Comparison of ENCODE assay signal across 8 mouse cellular contexts in the genomic region with DNA sequence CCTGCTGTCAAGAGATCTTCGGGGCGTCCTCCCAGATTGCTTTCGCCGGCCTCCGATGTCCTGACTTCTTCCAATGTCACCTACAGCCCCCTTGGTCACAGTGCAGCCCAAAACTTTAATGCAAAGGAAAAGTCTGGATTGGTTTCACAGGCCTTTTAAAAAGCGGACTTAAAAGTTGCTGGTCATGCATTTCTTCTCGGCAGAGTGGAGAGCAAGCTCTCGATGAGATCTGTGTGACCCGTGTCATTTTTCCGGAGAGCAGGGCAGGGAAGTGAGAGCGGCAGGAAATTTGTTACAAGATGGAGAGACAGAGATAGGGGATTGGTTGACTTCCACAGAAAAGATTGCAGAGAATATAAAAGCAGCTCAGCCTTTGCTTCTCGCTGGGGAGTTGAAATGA. TPM values are rescaled to one million over a fixed set of nuclear protein-coding genes. Genes with fewer than 3 reads are reported as not detected.
DNase-seq lines count a peak whose midpoint lies in the region; ATAC-seq lines count a peak whose summit lies in the region.

No protein-coding gene starts in this region.

- peak overlapping the region; percentile 98 for H3K27ac ChIP-seq in forebrain, embryonic 16.5 days (ENCODE audit: low read length)
- H3K27ac ChIP-seq in kidney, embryonic 16.5 days (ENCODE audit: low read length) = peak overlapping the region; percentile 96

- peaks cover 38% of the 10 kb centered on the region for H3K4me1 ChIP-seq in forebrain, embryonic 16.5 days (replicated peaks; ENCODE audit: control insufficient read depth, insufficient read depth, low read length)
- H3K4me1 ChIP-seq in kidney, embryonic 16.5 days (ENCODE audit: insufficient read depth, low read length) = peaks cover 26% of the 10 kb centered on the region

- H3K9me3 ChIP-seq in forebrain, embryonic 16.5 days (ENCODE audit: control insufficient read depth, low read length) = no peaks in the 10 kb centered on the region
- H3K9me3 ChIP-seq in kidney, embryonic 16.5 days (ENCODE audit: low read length) = peaks cover 2% of the 10 kb centered on the region; the same call in 1 of the 2 replicates

- peak; percentile 30 for DNase-seq in adrenal gland, postnatal 10 days
- DNase-seq in adrenal gland, postnatal 25 days = no peak
- peak; percentile 64 for DNase-seq in MEL-GATA-1-ER (ENCODE audit: extremely low read depth, low read depth)

- no peak for ATAC-seq in forebrain, embryonic 16.5 days
- no peak for ATAC-seq in kidney, embryonic 16.5 days (ENCODE audit: low FRiP score, low TSS enrichment)
- 0 out of 2 replicates have a peak, but pooled peaks have one; percentile 19 for ATAC-seq in megakaryocyte progenitor cell, adult 5-6 weeks (replicated peaks; ENCODE audit: poor library complexity)
- no peak for ATAC-seq in inflammation-experienced regulatory T-cells, adult 6 months
- ATAC-seq in activated CD4-positive, CD25-positive, alpha-beta regulatory T cell, adult 4 months = no peak

- H3K36me3 ChIP-seq in forebrain, embryonic 16.5 days (ENCODE audit: control insufficient read depth, insufficient read depth) = no peaks in the 10 kb centered on the region; the same call in 1 of the 2 replicates
- peaks cover 5% of the 10 kb centered on the region for H3K36me3 ChIP-seq in kidney, embryonic 16.5 days (ENCODE audit: insufficient read depth, low read length)

- H3K9ac ChIP-seq in forebrain, embryonic 16.5 days (replicated peaks; ENCODE audit: low read depth, low read length) = peak overlapping the region; percentile 92
- H3K9ac ChIP-seq in kidney, embryonic 16.5 days (replicated peaks; ENCODE audit: low read length) = peak overlapping the region; percentile 92

- H3K4me3 ChIP-seq in forebrain, embryonic 16.5 days (replicated peaks; ENCODE audit: low read length) = peak overlapping the region; percentile 83
- H3K4me3 ChIP-seq in kidney, embryonic 16.5 days (ENCODE audit: low read length) = peak overlapping the region; percentile 97

- peak overlapping the region; percentile 73 for H3K4me2 ChIP-seq in forebrain, embryonic 16.5 days (ENCODE audit: low read length)
- H3K4me2 ChIP-seq in kidney, embryonic 16.5 days (replicated peaks; ENCODE audit: low read depth, low read length) = peak overlapping the region; percentile 60

- no peaks in the 10 kb centered on the region for H3K27me3 ChIP-seq in forebrain, embryonic 16.5 days (replicated peaks; ENCODE audit: control insufficient read depth, insufficient read depth, low read length)
- no peaks in the 10 kb centered on the region for H3K27me3 ChIP-seq in kidney, embryonic 16.5 days (ENCODE audit: insufficient read depth, low read length)

- under 1% methylated on average over 12 of the region's 12 CpGs for WGBS in forebrain, embryonic 16.5 days
- WGBS in kidney, embryonic 16.5 days = 0% methylated on average over 12 of the region's 12 CpGs

RNA-seq across cellular contexts. Expression of a gene that starts 0.9 kb away (rescaled TPM):
- 10 to 100 TPM; 54.7 to 73.2 TPM for total RNA-seq in adrenal gland, postnatal 10 days (2021)
- 78.9 and 90.9 TPM in 2 replicates for total RNA-seq in adrenal gland, postnatal 25 days (2021)
- 23.5 and 23.8 TPM in 2 replicates for polyA plus RNA-seq in forebrain, embryonic 16.5 days (2015; fragmentation: Nextera tagmentation; extraction: Ambion mirVana)
- polyA plus RNA-seq in kidney, embryonic 16.5 days (2015; fragmentation: Nextera tagmentation; extraction: Ambion mirVana) = 43.7 and 48.0 TPM in 2 replicates
- 25.1 and 32.6 TPM in 2 replicates for total RNA-seq in megakaryocyte progenitor cell, adult 5-6 weeks (2015)
- 20.0 and 24.3 TPM in 2 replicates for total RNA-seq in megakaryocyte progenitor cell, adult 5-6 weeks (2017)
- 1 to 10 TPM; 5.0 to 9.4 (median 7.2) TPM for polyA plus RNA-seq in inflammation-experienced regulatory T-cells, adult 6 months (2017; shearing (Covaris generic))
- polyA plus RNA-seq in activated CD4-positive, CD25-positive, alpha-beta regulatory T cell, adult 4 months (2017; shearing (Covaris generic)) = 1 to 10 TPM; 7.4 to 8.1 TPM

RNA-seq across cellular contexts. Expression of a gene that starts 18.5 kb away (rescaled TPM):
- total RNA-seq in adrenal gland, postnatal 10 days (2021) = 10 to 100 TPM; 20.9 to 23.0 TPM
- 23.6 and 25.7 TPM in 2 replicates for total RNA-seq in adrenal gland, postnatal 25 days (2021)
- polyA plus RNA-seq in forebrain, embryonic 16.5 days (2015; fragmentation: Nextera tagmentation; extraction: Ambion mirVana) = 42.3 and 44.0 TPM in 2 replicates
- 75.1 and 79.7 TPM in 2 replicates for polyA plus RNA-seq in kidney, embryonic 16.5 days (2015; fragmentation: Nextera tagmentation; extraction: Ambion mirVana)
- 46.7 and 48.2 TPM in 2 replicates for total RNA-seq in megakaryocyte progenitor cell, adult 5-6 weeks (2015)
- total RNA-seq in megakaryocyte progenitor cell, adult 5-6 weeks (2017) = 74.1 and 74.6 TPM in 2 replicates
- 10 to 100 TPM; 31.9 to 50.4 (median 42.6) TPM for polyA plus RNA-seq in inflammation-experienced regulatory T-cells, adult 6 months (2017; shearing (Covaris generic))
- 10 to 100 TPM; 36.2 to 47.9 TPM for polyA plus RNA-seq in activated CD4-positive, CD25-positive, alpha-beta regulatory T cell, adult 4 months (2017; shearing (Covaris generic))

RNA-seq across cellular contexts. Expression of a gene that starts 49.2 kb away (rescaled TPM):
- total RNA-seq in adrenal gland, postnatal 10 days (2021) = not detected
- not detected in 2 replicates for total RNA-seq in adrenal gland, postnatal 25 days (2021)
- polyA plus RNA-seq in forebrain, embryonic 16.5 days (2015; fragmentation: Nextera tagmentation; extraction: Ambion mirVana) = 0.98 and 2.5 TPM in 2 replicates
- polyA plus RNA-seq in kidney, embryonic 16.5 days (2015; fragmentation: Nextera tagmentation; extraction: Ambion mirVana) = not detected in 2 replicates
- not detected in 2 replicates for total RNA-seq in megakaryocyte progenitor cell, adult 5-6 weeks (2015)
- total RNA-seq in megakaryocyte progenitor cell, adult 5-6 weeks (2017) = not detected in 2 replicates
- polyA plus RNA-seq in inflammation-experienced regulatory T-cells, adult 6 months (2017; shearing (Covaris generic)) = not detected
- not detected for polyA plus RNA-seq in activated CD4-positive, CD25-positive, alpha-beta regulatory T cell, adult 4 months (2017; shearing (Covaris generic))
